Mouse (Mus musculus): Measurements from ENCODE around the gene Olfr788. TPM values are rescaled to one million over a fixed set of nuclear protein-coding genes. Genes with fewer than 3 reads are reported as not detected.

Olfr788 gene
- polyA plus RNA-seq (2021; fragmentation: Nextera tagmentation), result not detected in 2 replicates
- long read RNA-seq, experiment 1, result 0 reads
- long read RNA-seq, experiment 2, result 0 reads

DNA sequence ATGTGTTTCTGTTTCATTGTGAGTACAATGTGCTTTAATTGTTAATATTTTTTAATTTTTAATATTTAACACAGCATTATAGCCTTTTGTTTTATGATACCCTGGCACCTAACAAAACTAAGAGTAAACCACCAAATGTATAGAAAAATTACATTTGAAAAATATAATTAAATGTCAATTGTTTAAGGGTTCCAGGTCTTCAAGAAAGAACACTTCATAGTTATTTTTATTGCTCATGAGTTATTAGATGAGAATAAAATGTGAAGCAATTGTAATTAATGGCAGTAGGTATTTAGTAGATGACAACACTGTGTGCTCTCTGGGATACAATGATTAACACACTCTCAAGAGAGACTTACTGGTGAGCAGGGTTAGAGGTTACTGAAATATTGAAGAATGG lies at the start of gene Olfr788:
Olfr788 (plus strand) TSS at position 301 of the 400 bp plus-strand sequence.

DNA sequence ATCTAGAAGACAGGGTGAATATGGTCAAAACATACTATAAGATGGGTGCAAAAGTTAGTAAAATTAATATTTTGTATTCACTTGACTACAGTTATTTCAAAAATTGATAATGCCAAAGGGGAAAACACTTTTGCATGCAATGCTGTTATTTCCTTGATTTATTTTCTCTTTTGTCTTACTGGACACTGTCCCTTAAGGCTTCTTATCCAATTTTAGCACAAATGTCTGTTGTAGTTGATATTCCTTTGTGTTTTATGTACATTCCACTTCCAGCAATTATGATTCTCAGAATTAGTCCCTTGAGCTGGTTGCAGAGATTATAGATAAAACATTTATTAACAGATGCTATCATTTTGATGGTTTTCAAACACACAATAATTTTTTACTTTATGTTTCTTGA lies 43.8 kb upstream of the Olfr788 start, which contains the start of gene Olfr786:
Olfr786 (plus strand) TSS at position 301 of the 400 bp plus-strand sequence.

DNA sequence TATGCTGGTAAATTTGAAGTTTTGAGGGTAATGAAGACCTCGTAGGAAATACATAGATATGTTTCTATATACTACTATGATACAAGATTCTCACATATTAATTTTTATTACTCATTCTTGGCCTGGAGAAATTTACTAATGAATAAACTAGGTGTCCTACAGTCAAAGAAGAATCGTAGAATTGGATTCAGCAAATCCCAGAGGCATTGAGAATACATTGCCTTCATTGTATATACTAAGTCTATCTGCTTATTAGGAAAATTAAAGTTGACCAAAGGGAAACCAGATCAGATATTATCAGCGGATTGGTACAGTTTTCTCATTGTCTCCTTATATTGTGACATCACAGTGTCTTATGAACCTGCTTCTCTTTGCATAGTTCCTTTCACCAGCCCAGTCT lies 9.2 kb upstream of the Olfr788 start, which contains the start of gene Olfr787:
Olfr787 (plus strand) TSS at position 301 of the 400 bp plus-strand sequence.

DNA sequence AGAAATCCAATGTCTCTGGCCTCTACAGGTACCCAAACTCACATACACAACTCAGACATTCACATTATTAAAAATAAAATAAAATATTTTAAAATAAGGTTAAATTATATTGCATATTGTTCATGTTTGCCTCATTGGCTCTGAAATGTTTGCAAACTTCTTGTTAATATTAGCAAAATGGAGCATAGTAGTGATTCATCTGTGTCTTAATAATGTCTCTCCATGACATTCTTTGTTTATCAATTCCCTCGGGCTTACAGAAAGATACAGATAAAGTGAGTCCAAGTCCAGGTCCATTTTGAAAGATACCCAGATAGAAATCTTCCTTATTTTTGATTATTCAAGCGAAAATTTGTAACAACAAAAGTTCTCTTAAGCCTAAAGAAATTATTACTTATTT lies 13.7 kb downstream of the Olfr788 start, which contains the start of gene Olfr789:
Olfr789 (plus strand) TSS at position 301 of the 400 bp plus-strand sequence.

DNA sequence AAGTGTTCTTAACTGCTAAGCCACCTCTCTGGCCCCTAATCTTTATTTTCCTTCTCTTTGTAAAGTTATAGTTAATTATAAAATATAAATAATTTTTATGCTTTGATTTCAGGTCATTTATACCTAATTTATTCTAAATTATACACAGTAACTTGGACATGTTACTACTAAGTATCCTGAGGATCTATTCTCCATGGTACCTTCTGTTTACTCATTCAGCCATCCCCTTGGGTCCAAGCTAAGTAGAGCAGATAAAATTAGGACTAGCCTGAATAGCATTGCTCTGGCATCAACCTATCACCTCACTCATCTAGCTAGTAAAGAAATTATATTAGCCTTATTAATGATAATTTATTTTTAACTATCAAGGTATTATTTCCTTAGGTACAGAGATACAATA lies 27.4 kb downstream of the Olfr788 start, which contains the start of gene Olfr790:
Olfr790 (plus strand) TSS at position 301 of the 400 bp plus-strand sequence.

DNA sequence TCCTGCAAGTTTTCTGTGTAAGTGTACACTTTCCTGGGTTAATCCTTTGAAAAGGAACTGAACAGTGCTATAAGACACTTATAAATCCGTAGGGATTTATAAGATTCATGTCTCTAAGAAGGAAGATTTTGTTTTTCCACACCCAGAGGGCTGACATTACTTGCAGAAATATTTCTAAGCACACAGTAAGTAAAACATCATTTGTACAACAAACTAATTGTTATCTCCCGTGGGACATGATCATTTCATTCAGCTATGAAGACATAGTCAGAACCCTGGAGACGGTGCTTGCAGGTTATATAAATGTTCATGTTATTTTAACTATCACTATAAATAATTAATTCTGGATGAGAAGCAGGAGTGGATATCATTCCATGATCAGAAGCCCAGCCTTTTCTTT lies 50.7 kb downstream of the Olfr788 start, which contains the start of gene Olfr791:
Olfr791 (plus strand) TSS at position 301 of the 400 bp plus-strand sequence.

Other genes starting within 250 kb of the Olfr788 start
- gene Olfr774, start 234.8 kb upstream of the Olfr788 start, polyA plus RNA-seq (2021; fragmentation: Nextera tagmentation), result not detected in 2 replicates
- gene Olfr775, start 222.6 kb upstream of the Olfr788 start, polyA plus RNA-seq (2021; fragmentation: Nextera tagmentation), result not detected in 2 replicates
- gene Olfr776, start 211.9 kb upstream of the Olfr788 start, polyA plus RNA-seq (2021; fragmentation: Nextera tagmentation), result not detected in 2 replicates
- gene Olfr777, start 199.5 kb upstream of the Olfr788 start, polyA plus RNA-seq (2021; fragmentation: Nextera tagmentation), result not detected in 2 replicates
- not detected in 2 replicates for gene Olfr780, start 152.9 kb upstream of the Olfr788 start, polyA plus RNA-seq (2021; fragmentation: Nextera tagmentation)
- gene Olfr781, start 142.1 kb upstream of the Olfr788 start, polyA plus RNA-seq (2021; fragmentation: Nextera tagmentation), result not detected in 2 replicates
- gene Olfr782, start 122.1 kb upstream of the Olfr788 start, polyA plus RNA-seq (2021; fragmentation: Nextera tagmentation), result not detected in 2 replicates
- gene Olfr784, start 86.9 kb upstream of the Olfr788 start, polyA plus RNA-seq (2021; fragmentation: Nextera tagmentation), result not detected in 2 replicates
- gene Olfr785, start 65.6 kb upstream of the Olfr788 start, polyA plus RNA-seq (2021; fragmentation: Nextera tagmentation), result not detected in 2 replicates
- gene Olfr786, start 43.7 kb upstream of the Olfr788 start, polyA plus RNA-seq (2021; fragmentation: Nextera tagmentation), result not detected in 2 replicates
- gene Olfr787, start 9.1 kb upstream of the Olfr788 start, polyA plus RNA-seq (2021; fragmentation: Nextera tagmentation), result not detected in 2 replicates
- not detected in 2 replicates for gene Olfr789, start 13.8 kb downstream of the Olfr788 start, polyA plus RNA-seq (2021; fragmentation: Nextera tagmentation)
- not detected in 2 replicates for gene Olfr790, start 27.5 kb downstream of the Olfr788 start, polyA plus RNA-seq (2021; fragmentation: Nextera tagmentation)
- not detected in 2 replicates for gene Olfr791, start 50.8 kb downstream of the Olfr788 start, polyA plus RNA-seq (2021; fragmentation: Nextera tagmentation)
- not detected in 2 replicates for gene Olfr792, start 68.2 kb downstream of the Olfr788 start, polyA plus RNA-seq (2021; fragmentation: Nextera tagmentation)
- not detected in 2 replicates for gene Olfr794, start 96.7 kb downstream of the Olfr788 start, polyA plus RNA-seq (2021; fragmentation: Nextera tagmentation)
- not detected in 2 replicates for gene Olfr796, start 141.6 kb downstream of the Olfr788 start, polyA plus RNA-seq (2021; fragmentation: Nextera tagmentation)
- gene Olfr798, start 156.9 kb downstream of the Olfr788 start, polyA plus RNA-seq (2021; fragmentation: Nextera tagmentation), result not detected in 2 replicates
- not detected in 2 replicates for gene Olfr799, start 166.5 kb downstream of the Olfr788 start, polyA plus RNA-seq (2021; fragmentation: Nextera tagmentation)
- gene Olfr800, start 186.7 kb downstream of the Olfr788 start, polyA plus RNA-seq (2021; fragmentation: Nextera tagmentation), result not detected in 2 replicates
- gene Olfr801, start 202.9 kb downstream of the Olfr788 start, polyA plus RNA-seq (2021; fragmentation: Nextera tagmentation), result not detected in 2 replicates
- 0.03 TPM in 1 of 2 replicates, not detected in the other for gene Olfr802, start 217.2 kb downstream of the Olfr788 start, polyA plus RNA-seq (2021; fragmentation: Nextera tagmentation)
- gene Olfr803, start 223.3 kb downstream of the Olfr788 start, polyA plus RNA-seq (2021; fragmentation: Nextera tagmentation), result not detected in 2 replicates
- not detected in 2 replicates for gene Olfr804, start 232.2 kb downstream of the Olfr788 start, polyA plus RNA-seq (2021; fragmentation: Nextera tagmentation)